Mouse (Mus musculus): ENCODE data around the gene Rcbtb2. TPM values are rescaled to one million over a fixed set of nuclear protein-coding genes. Genes with fewer than 3 reads are reported as not detected.
"Not testable (repeated sequence)": the region's sequence is repeated elsewhere in the genome, so short reads cannot be mapped to it uniquely, and the experiment has no call there.

Rcbtb2 gene
- polyA plus RNA-seq, 1 experiment, result 0.24 TPM

GRCm38 (mm10) chr14:73111091-73111490 is 11.7 kb upstream of the Rcbtb2 start:
- Histone ChIP-seq H3K36me3 (ENCODE audit: control insufficient read depth) (no peaks in the 10 kb centered on the region), H3K4me1 (ENCODE audit: control insufficient read depth) (no peaks in the 10 kb centered on the region; the same call in 1 of the 2 replicates), H3K27me3 (ENCODE audit: control insufficient read depth) (no peaks in the 10 kb centered on the region; the same call in 1 of the 2 replicates), H3K4me3 (replicated peaks) (no peak overlapping the region), H3K9me3 (ENCODE audit: control insufficient read depth, low read length) (no peaks in the 10 kb centered on the region)
- no peak for TF ChIP-seq TAL1 (IDR thresholded peaks at IDR 0.05; ENCODE audit: low read length)
- TF ChIP-seq GATA1 (IDR thresholded peaks at IDR 0.05; ENCODE audit: low read length), result no peak

DNA sequence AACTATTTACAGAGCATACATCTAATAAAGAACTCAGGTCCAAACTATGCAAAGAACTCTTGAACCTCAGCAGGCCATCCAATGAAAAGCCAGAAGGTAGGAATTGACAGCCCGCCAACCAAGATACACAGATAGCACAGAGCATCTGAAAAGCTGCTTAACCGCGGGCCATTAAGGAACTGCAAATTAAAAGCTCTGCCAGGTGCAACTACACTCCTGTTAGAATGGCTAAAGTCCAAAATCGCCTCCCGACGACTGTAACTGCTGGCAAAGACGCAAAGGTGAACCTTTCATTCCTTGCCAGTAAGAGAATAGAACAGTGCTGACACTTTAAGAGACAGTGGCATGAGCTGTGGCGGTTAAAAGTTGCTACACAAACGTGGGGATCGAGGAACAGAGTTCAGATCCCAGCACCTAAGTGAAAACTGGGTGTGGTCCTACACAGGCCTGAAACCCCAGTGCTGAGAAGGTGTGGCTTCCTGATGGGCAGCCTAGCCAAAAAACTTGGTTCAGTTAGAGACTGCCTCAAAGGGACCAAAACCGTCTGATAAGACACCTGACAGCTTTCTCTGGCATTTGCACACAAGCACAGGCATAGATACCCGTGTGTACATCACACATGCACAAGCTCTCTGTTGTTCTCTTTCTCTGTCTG is 10.5 kb upstream of the Rcbtb2 start:
- no peaks in the 10 kb centered on the region; the same call in 1 of the 2 replicates for H3K27me3 ChIP-seq (ENCODE audit: control insufficient read depth)
- TF ChIP-seq TAL1 (IDR thresholded peaks at IDR 0.05; ENCODE audit: low read length) (no peak), GATA1 (IDR thresholded peaks at IDR 0.05; ENCODE audit: low read length) (no peak)
- H3K4me1 ChIP-seq (ENCODE audit: control insufficient read depth), result peaks cover 3% of the 10 kb centered on the region
- no peaks in the 10 kb centered on the region for H3K36me3 ChIP-seq (ENCODE audit: control insufficient read depth)
- no peaks in the 10 kb centered on the region for H3K9me3 ChIP-seq (ENCODE audit: control insufficient read depth, low read length)
- H3K4me3 ChIP-seq (replicated peaks), result no peak overlapping the region

DNA sequence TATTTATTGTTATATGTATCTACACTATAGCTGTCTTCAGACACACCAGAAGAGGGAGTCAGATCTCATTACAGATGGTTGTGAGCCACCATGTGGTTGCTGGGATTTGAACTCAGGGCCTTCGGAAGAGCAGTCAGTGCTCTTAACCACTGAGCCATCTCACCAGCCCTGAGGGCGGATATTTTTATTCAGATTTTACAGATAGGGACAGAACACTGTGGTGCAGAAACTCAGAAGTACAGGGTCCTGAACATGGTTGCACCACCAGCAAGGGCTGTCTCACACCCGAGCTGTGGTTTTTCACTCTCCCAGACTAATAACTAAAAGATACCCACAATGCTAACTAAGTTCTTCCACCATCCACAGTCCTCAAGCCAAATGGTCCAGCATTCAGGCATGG is 7.9 kb upstream of the Rcbtb2 start:
- H3K9me3 ChIP-seq (ENCODE audit: control insufficient read depth, low read length); H3K4me3 ChIP-seq (replicated peaks); H3K27me3 ChIP-seq (ENCODE audit: control insufficient read depth); H3K36me3 ChIP-seq (ENCODE audit: control insufficient read depth); H3K4me1 ChIP-seq (ENCODE audit: control insufficient read depth): not testable (repeated sequence)

- no peak overlapping the region for H3K4me3 ChIP-seq (replicated peaks)
- no peaks in the 10 kb centered on the region for H3K27me3 ChIP-seq (ENCODE audit: control insufficient read depth)
- H3K36me3 ChIP-seq (ENCODE audit: control insufficient read depth), result no peaks in the 10 kb centered on the region
- peaks cover 3% of the 10 kb centered on the region for H3K4me1 ChIP-seq (ENCODE audit: control insufficient read depth)
- TF ChIP-seq GATA1 (IDR thresholded peaks at IDR 0.05; ENCODE audit: low read length), result no peak
- TF ChIP-seq TAL1 (IDR thresholded peaks at IDR 0.05; ENCODE audit: low read length), result no peak
- H3K9me3 ChIP-seq (ENCODE audit: control insufficient read depth, low read length), result no peaks in the 10 kb centered on the region
These were observed 6.5 kb upstream of the Rcbtb2 start for GRCm38 (mm10) chr14:73116301-73116700.

- H3K36me3 ChIP-seq (ENCODE audit: control insufficient read depth), result no peaks in the 10 kb centered on the region
- H3K4me1 ChIP-seq (ENCODE audit: control insufficient read depth), result peaks cover 3% of the 10 kb centered on the region
- no peak overlapping the region for H3K4me3 ChIP-seq (replicated peaks)
- no peaks in the 10 kb centered on the region for H3K27me3 ChIP-seq (ENCODE audit: control insufficient read depth)
- no peaks in the 10 kb centered on the region for H3K9me3 ChIP-seq (ENCODE audit: control insufficient read depth, low read length)
- TF ChIP-seq GATA1 (IDR thresholded peaks at IDR 0.05; ENCODE audit: low read length) (no peak), TAL1 (IDR thresholded peaks at IDR 0.05; ENCODE audit: low read length) (no peak)
These were observed 5.9 kb upstream of the Rcbtb2 start for GRCm38 (mm10) chr14:73116938-73117337.

DNA sequence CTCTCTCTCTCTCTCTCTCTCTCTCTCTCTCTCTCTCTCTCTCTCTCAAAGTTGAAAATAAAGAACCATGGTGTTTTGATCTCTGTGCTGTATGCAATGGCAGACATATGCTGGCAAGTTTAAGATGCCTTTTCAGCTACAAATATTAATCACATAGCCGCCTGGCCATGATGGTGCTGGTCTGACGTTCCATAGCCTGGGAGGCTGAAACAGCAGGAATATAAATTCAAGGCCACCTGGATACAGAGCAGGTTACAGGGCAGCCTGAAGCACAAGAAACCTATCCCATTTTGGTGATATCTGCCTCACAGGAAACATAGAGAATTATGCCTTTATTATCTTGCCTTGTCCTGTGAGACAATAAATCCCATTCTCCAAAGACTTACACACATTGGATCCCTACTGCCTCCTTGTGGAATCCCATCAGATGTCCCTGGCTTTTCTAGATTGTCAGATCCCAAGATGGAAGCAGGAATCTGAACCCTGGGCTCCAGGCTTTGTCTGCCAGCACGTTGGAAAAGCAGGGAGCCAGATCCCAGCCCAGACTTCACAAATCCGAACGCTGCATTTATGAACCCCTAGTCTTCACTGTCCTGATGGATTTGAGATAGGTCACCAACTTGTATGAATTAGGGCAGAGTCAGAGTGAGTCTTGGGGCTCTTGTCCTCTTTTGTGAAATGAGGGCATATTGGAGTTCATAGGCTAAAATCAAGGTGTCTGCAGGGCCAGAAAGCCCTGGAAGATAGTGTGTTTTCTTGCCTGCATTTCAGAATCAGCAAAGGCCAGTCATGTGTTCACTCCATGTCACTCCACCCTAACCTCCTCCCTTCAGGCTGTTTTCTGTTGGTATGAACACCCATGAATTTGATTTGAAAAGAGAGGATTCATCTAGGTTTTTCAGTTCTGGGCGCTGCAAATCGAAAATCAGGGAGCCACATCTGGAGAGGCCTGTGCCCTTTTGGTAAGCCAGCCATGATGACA is 5.1 kb upstream of the Rcbtb2 start:
- Histone ChIP-seq H3K36me3 (ENCODE audit: control insufficient read depth) (no peaks in the 10 kb centered on the region), H3K27me3 (ENCODE audit: control insufficient read depth) (no peaks in the 10 kb centered on the region), H3K4me1 (ENCODE audit: control insufficient read depth) (peaks cover 3% of the 10 kb centered on the region; the same call in 1 of the 2 replicates), H3K9me3 (ENCODE audit: control insufficient read depth, low read length) (no peaks in the 10 kb centered on the region), H3K4me3 (replicated peaks) (no peak overlapping the region)
- TF ChIP-seq GATA1 (IDR thresholded peaks at IDR 0.05; ENCODE audit: low read length), result no peak
- no peak for TF ChIP-seq TAL1 (IDR thresholded peaks at IDR 0.05; ENCODE audit: low read length)

GRCm38 (mm10) chr14:73118482-73119347 is 4.1 kb upstream of the Rcbtb2 start:
- Histone ChIP-seq H3K4me1 (ENCODE audit: control insufficient read depth) (peaks cover 6% of the 10 kb centered on the region), H3K36me3 (ENCODE audit: control insufficient read depth) (no peaks in the 10 kb centered on the region), H3K9me3 (ENCODE audit: control insufficient read depth, low read length) (no peaks in the 10 kb centered on the region), H3K27me3 (ENCODE audit: control insufficient read depth) (no peaks in the 10 kb centered on the region), H3K4me3 (replicated peaks) (no peak overlapping the region)
- no peak for TF ChIP-seq GATA1 (IDR thresholded peaks at IDR 0.05; ENCODE audit: low read length)
- no peak for TF ChIP-seq TAL1 (IDR thresholded peaks at IDR 0.05; ENCODE audit: low read length)

- H3K36me3 ChIP-seq (ENCODE audit: control insufficient read depth), result no peaks in the 10 kb centered on the region
- TF ChIP-seq GATA1 (IDR thresholded peaks at IDR 0.05; ENCODE audit: low read length) (no peak), TAL1 (IDR thresholded peaks at IDR 0.05; ENCODE audit: low read length) (no peak)
- no peaks in the 10 kb centered on the region for H3K9me3 ChIP-seq (ENCODE audit: control insufficient read depth, low read length)
- H3K27me3 ChIP-seq (ENCODE audit: control insufficient read depth), result no peaks in the 10 kb centered on the region
- H3K4me1 ChIP-seq (ENCODE audit: control insufficient read depth), result peaks cover 11% of the 10 kb centered on the region
- no peak overlapping the region for H3K4me3 ChIP-seq (replicated peaks)
These were observed 3.4 kb upstream of the Rcbtb2 start for GRCm38 (mm10) chr14:73119459-73119858.

Measured in erythroblast, embryonic 14.5 days (primary cell).